Mouse (Mus musculus) liver, adult 2 months (tissue): ENCODE measurements around the gene Gm40193. TPM values are rescaled to one million over a fixed set of nuclear protein-coding genes. Genes with fewer than 3 reads are reported as not detected.
"Not testable (repeated sequence)": the region's sequence is repeated elsewhere in the genome, so short reads cannot be mapped to it uniquely, and the experiment has no call there.

Source experiments
- DNase-seq: peaks from one replicate; pipeline ENCODE4 v3.0.0-alpha.2; 2011; ENCODE audit warnings: low read depth, low spot score; ENCODE audit errors: extremely low read depth
- H3K27ac ChIP-seq: fragments of 200-500 bp; replicated peaks from 2 replicates; pipeline ENCODE4 v1.5.1; 2012; ENCODE audit warnings: low read depth, mild to moderate bottlenecking, control low read depth, inconsistent platforms, low read length; ENCODE audit not compliant: insufficient read depth
- H3K27me3 ChIP-seq: fragments of 200-500 bp; 2 replicates; pipeline ENCODE4 v1.6.1; 2012; ENCODE audit warnings: mild to moderate bottlenecking, moderate library complexity, low read length, inconsistent platforms; ENCODE audit not compliant: control insufficient read depth, insufficient read depth
- H3K36me3 ChIP-seq: fragments of 200-500 bp; 2 replicates; pipeline ENCODE4 v1.6.1; 2012; ENCODE audit warnings: low read length, inconsistent platforms; ENCODE audit not compliant: control insufficient read depth, insufficient read depth
- H3K4me1 ChIP-seq: fragments of 200-500 bp; 2 replicates; pipeline ENCODE4 v1.6.1; 2011; ENCODE audit warnings: low read length; ENCODE audit not compliant: control insufficient read depth, insufficient read depth
- H3K4me3 ChIP-seq: fragments of 200-500 bp; 2 replicates; pipeline ENCODE4 v1.5.1; 2011; ENCODE audit warnings: low read depth, mild to moderate bottlenecking, control low read depth, low read length, moderate library complexity; ENCODE audit not compliant: insufficient read depth
- H3K79me2 ChIP-seq: fragments of 200-500 bp; 2 replicates; pipeline ENCODE4 v1.6.1; 2012; ENCODE audit warnings: inconsistent platforms, mild to moderate bottlenecking, low read length, moderate library complexity; ENCODE audit not compliant: control insufficient read depth, insufficient read depth
- H3K9ac ChIP-seq: fragments of 200-500 bp; 2 replicates; pipeline ENCODE4 v1.6.1; 2012; ENCODE audit warnings: low read depth, mild to moderate bottlenecking, control low read depth, inconsistent platforms, low read length
- CTCF ChIP-seq: fragments of 200-500 bp; IDR thresholded peaks from 2 replicates; pipeline ENCODE4 v1.5.1; 2011; ENCODE audit warnings: low read depth, low read length, control low read depth
- POLR2A ChIP-seq: fragments of 200-500 bp; IDR thresholded peaks from 2 replicates; pipeline ENCODE4 v1.6.1; 2011; ENCODE audit warnings: low read length, control low read depth; ENCODE audit not compliant: insufficient read depth; ENCODE audit errors: extremely low read depth
- WGBS: fragments of 180-500 bp; shearing (Covaris S2); methylation state at CpG from one replicate; pipeline ENCODE4 v1.1.7; 2018; 5-methylcytosine and 5-hydroxymethylcytosine counted together
- polyA plus RNA-seq: library from polyadenylated mRNA; depleted of rRNA; stranded (reverse); fragments of >200 nt; gene quantifications from 2 replicates; pipeline ENCODE4 v1.2.3, GENCODE M21; 2012
- total RNA-seq: library from RNA; depleted of rRNA; stranded (reverse); fragments of >200 nt; gene quantifications from 2 replicates; pipeline ENCODE4 v1.2.3, GENCODE M21; 2014

Gene Gm40193
- total and polyA plus RNA-seq, 2 experiments: not detected

DNA sequence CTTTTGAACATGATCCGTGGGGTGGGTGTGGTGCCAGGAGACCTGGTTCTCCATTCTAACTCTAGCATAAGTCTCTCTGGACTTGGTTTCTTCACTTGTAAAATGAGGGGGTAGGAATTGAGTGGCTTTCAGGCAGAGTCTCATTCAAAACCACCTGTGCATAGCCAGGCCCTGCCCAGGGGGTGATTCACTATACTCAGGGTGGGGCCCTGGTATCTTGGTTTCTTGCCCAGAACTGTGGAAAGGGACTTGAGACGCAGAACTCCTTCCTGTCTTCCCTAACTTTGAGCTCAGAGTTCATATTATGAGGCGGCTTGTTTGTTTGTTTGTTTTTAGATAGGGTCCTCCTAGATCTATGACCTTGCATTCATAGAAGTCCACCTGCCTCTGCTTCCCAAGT is 44.5 kb upstream of the Gm40193 start:
- H3K4me1 ChIP-seq: peaks cover 16% of the 10 kb centered on the region

DNA sequence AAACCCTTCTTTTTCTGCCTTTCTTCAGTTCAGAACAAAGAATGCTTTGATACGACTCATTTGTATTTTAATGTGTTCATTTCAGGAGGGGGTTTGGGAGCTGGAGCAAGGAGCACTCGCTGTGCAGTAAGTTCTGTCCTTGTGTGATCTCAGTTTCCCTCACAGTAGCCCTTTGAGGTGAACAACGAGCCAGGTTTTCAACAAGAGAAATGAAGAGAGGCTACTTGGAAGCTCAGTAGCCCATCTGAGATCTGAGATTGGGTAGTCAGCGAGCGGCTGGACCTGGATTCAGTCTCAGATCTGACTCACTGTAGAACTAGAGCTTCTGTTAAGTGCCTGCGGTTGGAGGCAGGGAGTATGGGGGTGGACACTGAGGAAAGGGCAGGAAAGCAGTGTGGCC is 41.1 kb upstream of the Gm40193 start:
- H3K27me3 ChIP-seq: no peaks in the 10 kb centered on the region
- H3K27ac ChIP-seq: no peak overlapping the region
- peaks cover 4% of the 10 kb centered on the region for H3K4me1 ChIP-seq
- WGBS: 91% methylated on average over 6 of the region's 6 CpGs
- no peaks in the 10 kb centered on the region; the same call in 1 of the 2 replicates for H3K36me3 ChIP-seq
- H3K4me3 ChIP-seq: no peak overlapping the region
- H3K9ac ChIP-seq: no peak overlapping the region
- peaks cover 65% of the 10 kb centered on the region for H3K79me2 ChIP-seq
- TF ChIP-seq CTCF (no peak), POLR2A (no peak)
- DNase-seq: no peak

More for the DNA sequence above, 44.5 kb upstream of the Gm40193 start:
- no peak overlapping the region for H3K9ac ChIP-seq
- H3K36me3 ChIP-seq: no peaks in the 10 kb centered on the region; the same call in 1 of the 2 replicates
- 51% methylated on average over 3 of the region's 3 CpGs for WGBS
- no peaks in the 10 kb centered on the region for H3K27me3 ChIP-seq
- TF ChIP-seq POLR2A (no peak), CTCF (no peak)
- no peak for DNase-seq
- no peak overlapping the region for H3K4me3 ChIP-seq
- peaks cover 52% of the 10 kb centered on the region for H3K79me2 ChIP-seq
- H3K27ac ChIP-seq: no peak overlapping the region

DNA sequence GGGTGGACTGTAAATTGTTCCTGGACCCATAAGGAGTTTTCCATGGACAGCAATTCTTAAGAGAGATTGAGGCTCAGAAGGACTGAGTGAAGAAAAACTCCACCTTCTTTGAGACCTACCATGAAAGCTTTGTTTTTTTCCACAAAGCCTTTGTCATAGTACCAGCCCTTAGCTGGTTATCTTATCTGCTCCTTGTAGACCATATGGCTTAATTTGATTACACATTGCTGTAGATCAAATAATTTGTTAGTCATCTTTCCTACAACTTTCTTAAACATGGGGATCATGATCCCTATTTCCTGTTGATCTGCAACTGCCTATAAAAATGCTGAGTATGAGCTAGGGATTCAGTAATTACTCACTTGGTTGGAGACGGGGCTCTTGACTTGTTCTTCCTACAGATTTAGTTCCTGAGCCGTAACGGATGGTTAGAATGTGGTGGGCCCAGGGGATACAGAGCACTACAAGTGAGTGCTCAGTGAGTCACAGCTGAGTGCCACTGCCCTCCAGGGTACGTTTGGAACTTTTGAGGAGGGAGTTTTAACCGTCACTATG is 39.7 kb upstream of the Gm40193 start:
- Histone ChIP-seq H3K79me2 (peaks cover 66% of the 10 kb centered on the region), H3K9ac (no peak overlapping the region), H3K4me1 (no peaks in the 10 kb centered on the region; the same call in none of the 2 replicates), H3K27me3 (no peaks in the 10 kb centered on the region), H3K27ac (no peak overlapping the region), H3K4me3 (no peak overlapping the region), H3K36me3 (no peaks in the 10 kb centered on the region; the same call in 1 of the 2 replicates)
- 73% methylated on average over 5 of the region's 5 CpGs for WGBS
- TF ChIP-seq POLR2A (no peak), CTCF (no peak)
- DNase-seq: no peak

DNA sequence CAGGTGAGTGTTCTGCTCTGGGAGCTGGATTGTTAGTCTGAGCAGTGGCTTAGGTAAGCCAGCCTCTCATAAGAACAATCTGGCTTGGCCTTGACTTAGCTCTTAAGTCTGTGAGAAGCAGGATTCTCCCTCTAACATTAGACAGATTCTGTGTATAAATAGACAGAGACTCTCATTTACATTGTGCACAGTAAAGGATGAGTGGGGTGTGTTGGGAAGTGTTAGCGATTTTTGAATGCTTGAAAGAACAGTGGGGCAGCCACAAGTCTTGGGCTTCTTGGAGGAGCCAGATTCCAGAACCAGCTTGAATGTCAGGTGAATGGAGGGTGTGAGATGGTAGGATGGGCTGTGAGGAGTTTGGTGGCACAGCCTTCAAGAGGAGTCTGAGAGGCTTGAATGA is 38.9 kb upstream of the Gm40193 start:
- DNase-seq: no peak
- Histone ChIP-seq H3K4me3 (no peak overlapping the region), H3K27ac (no peak overlapping the region), H3K4me1 (no peaks in the 10 kb centered on the region; the same call in 1 of the 2 replicates), H3K36me3 (no peaks in the 10 kb centered on the region; the same call in 1 of the 2 replicates), H3K9ac (no peak overlapping the region), H3K27me3 (no peaks in the 10 kb centered on the region), H3K79me2 (peaks cover 66% of the 10 kb centered on the region)
- TF ChIP-seq POLR2A: no peak
- no peak for TF ChIP-seq CTCF
- 93% methylated on average over 1 of the region's 1 CpGs for WGBS

DNA sequence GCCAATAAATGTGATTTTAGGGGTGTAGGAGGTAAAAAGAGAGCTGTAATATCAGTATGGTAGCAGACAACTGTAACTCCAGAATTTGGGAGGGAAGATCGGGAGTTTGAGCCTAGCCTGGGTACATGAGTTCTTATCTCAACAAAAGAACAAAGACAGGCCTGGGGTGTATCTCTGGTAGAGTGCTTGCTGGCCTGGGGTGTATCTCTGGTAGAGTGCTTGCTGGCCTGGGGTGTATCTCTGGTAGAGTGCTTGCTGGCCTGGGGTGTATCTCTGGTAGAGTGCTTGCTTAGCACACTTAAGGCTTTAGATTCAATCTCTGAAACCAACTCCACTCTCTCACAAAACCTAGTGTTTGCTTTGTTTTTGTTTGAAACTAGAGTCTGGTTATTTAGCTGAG is 37.9 kb upstream of the Gm40193 start:
- H3K27me3 ChIP-seq, H3K4me3 ChIP-seq, H3K36me3 ChIP-seq, H3K27ac ChIP-seq, H3K9ac ChIP-seq, DNase-seq, H3K4me1 ChIP-seq: not testable (repeated sequence)
- H3K79me2 ChIP-seq: peaks cover 64% of the 10 kb centered on the region
- WGBS: 97% methylated on average over 1 of the region's 1 CpGs

- H3K9ac ChIP-seq: no peak overlapping the region
- peaks cover 46% of the 10 kb centered on the region for H3K79me2 ChIP-seq
- DNase-seq: no peak
- peaks cover 19% of the 10 kb centered on the region for H3K4me1 ChIP-seq
- no peak overlapping the region for H3K4me3 ChIP-seq
- 77% methylated on average over 7 of the region's 7 CpGs for WGBS
- H3K27me3 ChIP-seq: no peaks in the 10 kb centered on the region
- no peaks in the 10 kb centered on the region for H3K36me3 ChIP-seq
- no peak overlapping the region for H3K27ac ChIP-seq
- TF ChIP-seq POLR2A (no peak), CTCF (no peak)
Observed at GRCm38 (mm10) chr11:70566586-70566985, 33.8 kb upstream of the Gm40193 start.
